Mouse (Mus musculus) embryonic stem cell, embryonic (primary cell): ENCODE data around the gene Tmem170b.

ENCODE experiments used
- CTCF ChIA-PET, 4 experiments: fragments of 300-600 bp in 2 of 4; fragments of 350-600 bp in 2 of 4; sonication (Branson Sonifier 250); formaldehyde crosslinking; loops; one replicate each; lab custom pipeline; 2022; ENCODE audit warnings: inconsistent platforms in 2 of 4; lab: Charles Lee
- POLR2A ChIA-PET, 4 experiments: fragments of 300-600 bp in 2 of 4; fragments of 350-600 bp in 2 of 4; sonication (Branson Sonifier 250); formaldehyde crosslinking; loops; one replicate each; lab custom pipeline; 2022; ENCODE audit warnings: antibody characterized with exemption in 4 of 4, inconsistent platforms in 1 of 4; lab: Charles Lee

The Tmem170b gene

GRCm38 (mm10) chr13:41676836-41677186 lies 71.1 kb downstream of the Tmem170b start:
- POLR2A ChIA-PET = no interaction called here
- CTCF ChIA-PET = no interaction called here

GRCm38 (mm10) chr13:41680854-41681549 lies 75.3 kb downstream of the Tmem170b start:
- CTCF ChIA-PET = no interaction called here
- POLR2A ChIA-PET = no interaction called here

GRCm38 (mm10) chr13:41682341-41683119 lies 76.8 kb downstream of the Tmem170b start:
- CTCF ChIA-PET = interaction anchor here in 1 of 4 experiments (1.5 kb wide), 1 partner anchor 21 kb away, joined by 8 read pairs; no protein-coding TSS in a partner anchor
- POLR2A ChIA-PET = no interaction called here

DNA sequence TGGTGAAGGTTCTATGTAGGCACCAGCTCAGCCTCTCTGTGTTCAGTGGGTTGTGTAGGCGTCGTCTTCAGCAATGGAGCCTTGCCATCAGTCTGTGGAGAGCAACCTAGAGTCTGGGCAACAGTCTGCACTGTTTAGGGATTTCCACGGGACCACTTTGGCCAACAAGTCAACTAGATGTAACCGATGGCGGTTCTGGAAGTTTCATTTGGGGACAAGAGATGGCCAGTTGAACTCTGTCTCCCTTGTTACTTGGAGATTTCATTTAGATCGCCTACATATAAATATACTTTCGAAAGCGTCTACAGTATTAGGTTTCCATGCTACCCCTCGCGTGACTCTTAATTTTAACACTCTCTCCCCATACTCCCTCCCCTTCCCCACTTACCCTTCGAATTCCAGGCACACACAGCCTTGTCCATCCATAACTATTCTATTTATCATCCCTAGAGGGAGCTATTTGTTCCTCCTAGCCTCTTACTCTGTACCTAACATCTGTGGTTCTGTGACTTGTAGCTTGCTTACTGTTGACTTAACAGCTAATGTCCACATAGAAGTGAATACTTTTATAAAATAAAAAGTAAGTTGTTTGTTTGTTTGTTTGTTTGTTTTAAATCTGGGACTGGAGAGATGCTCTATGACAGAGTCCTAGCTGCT lies 77.8 kb downstream of the Tmem170b start:
- POLR2A ChIA-PET = no interaction called here
- CTCF ChIA-PET = interaction anchor here (0.5 to 1.5 kb wide), 10 partner anchors 9 to 906 kb away, joined by 3 to 8 read pairs (median 4); no protein-coding TSS in a partner anchor

GRCm38 (mm10) chr13:41685499-41685898 lies 79.8 kb downstream of the Tmem170b start:
- ChIA-PET POLR2A (interaction anchor here in 1 of 4 experiments (0.6 kb wide), 1 partner anchor 973 kb away, joined by 3 read pairs; no protein-coding TSS in a partner anchor), CTCF (no interaction called here)

GRCm38 (mm10) chr13:41689055-41689454 lies 83.3 kb downstream of the Tmem170b start:
- POLR2A ChIA-PET = no interaction called here

DNA sequence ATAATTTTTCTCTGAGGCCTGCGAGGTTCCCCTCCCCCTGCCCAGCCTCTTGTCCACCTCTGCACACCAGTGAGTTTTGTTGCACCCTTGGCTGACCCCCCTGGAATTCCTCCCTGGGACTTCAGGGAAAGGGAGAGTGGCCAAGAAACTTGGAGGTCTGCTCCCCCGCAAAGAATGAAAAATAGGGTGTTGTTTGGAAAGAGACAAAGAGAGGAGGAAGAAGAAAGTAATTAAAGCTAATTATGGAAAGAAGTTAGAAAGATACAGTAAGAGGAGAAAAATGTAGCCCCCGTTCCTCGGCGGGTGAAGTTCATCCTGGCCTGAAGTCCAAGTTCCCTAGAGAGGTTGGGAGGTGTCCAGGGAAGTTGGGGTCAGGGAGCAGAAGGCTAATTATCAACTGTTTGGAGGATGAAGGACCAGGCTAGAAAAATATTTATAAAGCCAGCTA lies 83.9 kb downstream of the Tmem170b start:
- CTCF ChIA-PET = no interaction called here

More at GRCm38 (mm10) chr13:41689055-41689454, 83.3 kb downstream of the Tmem170b start:
- CTCF ChIA-PET = no interaction called here

More for the DNA sequence above, 83.9 kb downstream of the Tmem170b start:
- POLR2A ChIA-PET = no interaction called here
